8 mouse cellular contexts compared by ENCODE assay signal in the genomic region with DNA sequence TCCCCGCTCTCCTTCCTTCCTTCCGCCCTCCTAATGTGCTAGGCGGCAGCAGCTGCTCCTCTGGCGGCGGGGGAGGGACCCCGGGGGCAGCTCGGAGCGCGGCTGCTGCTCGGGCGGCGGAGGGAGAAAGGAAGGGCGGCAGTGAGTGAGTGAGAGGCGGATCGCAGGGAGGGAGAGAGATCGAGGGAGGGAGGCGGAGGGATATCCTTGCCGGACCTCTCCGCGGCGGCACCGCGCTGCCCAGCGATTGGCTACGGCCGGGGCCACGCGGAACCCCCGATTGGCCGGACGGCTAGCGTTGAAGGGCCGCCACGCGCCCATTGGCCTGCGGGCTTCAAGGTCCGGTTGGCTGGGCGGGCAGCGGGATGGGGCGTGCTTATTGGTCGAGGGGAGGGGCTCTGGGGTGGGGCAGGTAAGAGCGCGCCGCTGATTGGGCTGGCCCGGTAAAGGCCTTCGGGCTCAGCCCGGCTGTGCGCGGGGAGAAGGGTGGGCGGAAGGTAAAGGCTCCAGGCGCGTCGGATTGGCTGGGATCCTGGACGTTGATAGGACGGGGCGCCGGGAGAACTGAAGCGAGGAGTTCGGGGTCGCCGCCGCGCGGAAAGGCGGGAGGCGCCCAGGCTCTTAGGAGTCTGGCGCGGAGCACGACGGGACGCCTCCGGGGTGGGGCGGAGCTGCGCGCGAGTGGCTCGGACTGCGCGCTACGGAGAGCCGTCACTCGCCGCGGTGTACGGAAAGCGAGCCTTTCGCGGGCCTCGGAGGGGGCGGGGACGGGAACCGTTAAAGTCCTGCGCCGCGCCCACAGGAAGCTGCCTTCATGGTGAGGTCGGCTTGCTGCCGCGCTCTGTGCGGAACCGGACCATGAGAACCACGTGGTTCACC. TPM values are rescaled to one million over a fixed set of nuclear protein-coding genes. Genes with fewer than 3 reads are reported as not detected.
DNase-seq lines count a peak whose midpoint lies in the region; ATAC-seq and TF ChIP-seq lines count a peak whose summit lies in the region.

A gene (minus strand): TSS at position 118 of the 879 bp plus-strand sequence.

- H3K4me3 ChIP-seq in embryonic facial prominence, embryonic 14.5 days (ENCODE audit: low read depth, low read length), result peak within 1 kb of the TSS; percentile 87
- H3K4me3 ChIP-seq in heart, adult 2 months, result peak within 1 kb of the TSS; percentile 86
- peak within 1 kb of the TSS; percentile 87 for H3K4me3 ChIP-seq in limb, embryonic 13.5 days
- peak within 1 kb of the TSS; percentile 94 for H3K4me3 ChIP-seq in midbrain, embryonic 16.5 days (ENCODE audit: low read depth, low read length)

- TF ChIP-seq EP300 in heart, adult 2 months (IDR thresholded peaks at IDR 0.05; ENCODE audit: insufficient read depth, low read depth, low read length), result peak; percentile 58; the same call in 1 of the 2 replicates

- H3K4me1 ChIP-seq in embryonic facial prominence, embryonic 14.5 days (ENCODE audit: control insufficient read depth, insufficient read depth, low read length), result peaks cover 13% of the 10 kb centered on the region
- no peaks in the 10 kb centered on the region; the same call in 1 of the 2 replicates for H3K4me1 ChIP-seq in heart, adult 2 months (ENCODE audit: control insufficient read depth, insufficient read depth, low read length)
- peaks cover 38% of the 10 kb centered on the region for H3K4me1 ChIP-seq in limb, embryonic 13.5 days
- H3K4me1 ChIP-seq in midbrain, embryonic 16.5 days (ENCODE audit: control insufficient read depth, insufficient read depth, low read length), result peaks cover 26% of the 10 kb centered on the region

- H3K79me2 ChIP-seq in heart, adult 2 months (replicated peaks; ENCODE audit: control insufficient read depth, insufficient read depth, low read length), result peaks cover 2% of the 10 kb centered on the region; the same call in 1 of the 2 replicates

- peaks cover 33% of the 10 kb centered on the region for H3K36me3 ChIP-seq in embryonic facial prominence, embryonic 14.5 days (ENCODE audit: control insufficient read depth, insufficient read depth, low read length)
- H3K36me3 ChIP-seq in heart, adult 2 months (ENCODE audit: control insufficient read depth, insufficient read depth, low read length), result peaks cover 15% of the 10 kb centered on the region
- peaks cover 32% of the 10 kb centered on the region for H3K36me3 ChIP-seq in limb, embryonic 13.5 days
- peaks cover 12% of the 10 kb centered on the region for H3K36me3 ChIP-seq in midbrain, embryonic 16.5 days (ENCODE audit: control insufficient read depth, insufficient read depth, low read length)

- peak; percentile 95 for ATAC-seq in embryonic facial prominence, embryonic 14.5 days (ENCODE audit: low read depth)
- peak; percentile 96 for ATAC-seq in limb, embryonic 13.5 days (ENCODE audit: low FRiP score, low read depth)
- ATAC-seq in midbrain, embryonic 16.5 days, result peak; percentile 97

- peak within 1 kb of the TSS; percentile 97 for H3K27ac ChIP-seq in embryonic facial prominence, embryonic 14.5 days (replicated peaks; ENCODE audit: low read depth, low read length)
- H3K27ac ChIP-seq in heart, adult 2 months, result peak within 1 kb of the TSS; percentile 97
- peak within 1 kb of the TSS; percentile 98 for H3K27ac ChIP-seq in limb, embryonic 13.5 days
- peak within 1 kb of the TSS; percentile 97 for H3K27ac ChIP-seq in midbrain, embryonic 16.5 days (ENCODE audit: low read length)

- peak; percentile 83 for TF ChIP-seq POLR2A in heart, adult 2 months (IDR thresholded peaks at IDR 0.05; ENCODE audit: insufficient read depth, low read depth, low read length)

- no peak for TF ChIP-seq CTCF in heart, adult 2 months (IDR thresholded peaks at IDR 0.05)

- under 1% methylated on average over 51 of the region's 101 CpGs for WGBS in embryonic facial prominence, embryonic 14.5 days
- 1% methylated on average over 70 of the region's 101 CpGs for WGBS in heart, adult 2 months
- WGBS in limb, embryonic 13.5 days, result under 1% methylated on average over 97 of the region's 101 CpGs
- WGBS in midbrain, embryonic 16.5 days, result under 1% methylated on average over 92 of the region's 101 CpGs

- H3K27me3 ChIP-seq in embryonic facial prominence, embryonic 14.5 days (replicated peaks; ENCODE audit: control insufficient read depth, insufficient read depth, low read length), result no peaks in the 10 kb centered on the region
- H3K27me3 ChIP-seq in heart, adult 2 months (ENCODE audit: control insufficient read depth, insufficient read depth, low read length), result no peaks in the 10 kb centered on the region
- no peaks in the 10 kb centered on the region for H3K27me3 ChIP-seq in limb, embryonic 13.5 days
- H3K27me3 ChIP-seq in midbrain, embryonic 16.5 days (ENCODE audit: control insufficient read depth, insufficient read depth, low read depth, low read length), result no peaks in the 10 kb centered on the region

- H3K9me3 ChIP-seq in embryonic facial prominence, embryonic 14.5 days (ENCODE audit: control insufficient read depth, low read length), result no peaks in the 10 kb centered on the region
- no peaks in the 10 kb centered on the region for H3K9me3 ChIP-seq in limb, embryonic 13.5 days
- H3K9me3 ChIP-seq in midbrain, embryonic 16.5 days (replicated peaks; ENCODE audit: control insufficient read depth, low read length, poor library complexity, severe bottlenecking), result no peaks in the 10 kb centered on the region

- DNase-seq in 3T3-L1 (ENCODE audit: low read depth, low spot score), result peak; percentile 98
- DNase-seq in adrenal gland, postnatal 4 days (ENCODE audit: low spot score in 2 of 2), result peak; percentile 98 to 99
- DNase-seq in embryonic facial prominence, embryonic 14.5 days (ENCODE audit: low spot score), result peak; percentile 100
- peak; percentile 98 to 100 for DNase-seq in heart, adult 2 months
- peak; percentile 98 to 99 for DNase-seq in kidney, adult 8-10 months
- peak; percentile 93 to 98 for DNase-seq in spleen, postnatal 10 days (ENCODE audit: low spot score in 2 of 2)

- H3K4me2 ChIP-seq in embryonic facial prominence, embryonic 14.5 days (ENCODE audit: low read depth, low read length), result peak within 1 kb of the TSS; percentile 88
- peak within 1 kb of the TSS; percentile 85 for H3K4me2 ChIP-seq in limb, embryonic 13.5 days (replicated peaks)
- H3K4me2 ChIP-seq in midbrain, embryonic 16.5 days (ENCODE audit: low read length), result peak within 1 kb of the TSS; percentile 91

- intact Hi-C loops in heart, adult 2 months (cut with DNase I), result loop anchor here (2.0 to 10.0 kb wide), 4 partner anchors 37 to 517 kb away; a partner anchor contains a TSS

- peak within 1 kb of the TSS; percentile 85 for H3K9ac ChIP-seq in embryonic facial prominence, embryonic 14.5 days (ENCODE audit: low read depth, low read length)
- H3K9ac ChIP-seq in heart, adult 2 months (ENCODE audit: low read depth, low read length), result peak within 1 kb of the TSS; percentile 95
- peak within 1 kb of the TSS; percentile 92 for H3K9ac ChIP-seq in limb, embryonic 13.5 days
- peak within 1 kb of the TSS; percentile 86 for H3K9ac ChIP-seq in midbrain, embryonic 16.5 days (ENCODE audit: low read depth, low read length)

RNA-seq across cellular contexts. Expression of the gene that starts here (rescaled TPM):
- total RNA-seq in adrenal gland, postnatal 4 days (2021), result 100 to 1,000 TPM; 126 to 146 TPM
- polyA plus RNA-seq in embryonic facial prominence, embryonic 14.5 days (2014; fragmentation: Nextera tagmentation; extraction: Ambion mirVana), result 59.8 and 66.0 TPM in 2 replicates
- 10 to 100 TPM; 71.7 to 80.8 TPM for total RNA-seq in heart, adult 2 months (2021)
- polyA plus RNA-seq in heart, adult 2 months (2012; rRNA removed), result 22.1 and 43.5 TPM in 2 replicates
- 57.3 and 59.2 TPM in 2 replicates for polyA plus RNA-seq in limb, embryonic 13.5 days (2015; fragmentation: Nextera tagmentation; extraction: Ambion mirVana)
- polyA plus RNA-seq in midbrain, embryonic 16.5 days (2015; fragmentation: Nextera tagmentation; extraction: Ambion mirVana), result 28.5 and 32.9 TPM in 2 replicates

Comparison
In these comparisons a context has a peak if more than half of its experiments do, and no peak if none do; other contexts are left out.
1. Peak in every context shown above with its lines: DNase-seq, ATAC-seq, H3K4me3 ChIP-seq and H3K27ac ChIP-seq.